Mouse (Mus musculus): Measurements from ENCODE around the gene Gdpd3.
A peak's percentile ranks its signal among the peaks of the same experiment; 100 is the strongest.

Gdpd3 gene

DNA sequence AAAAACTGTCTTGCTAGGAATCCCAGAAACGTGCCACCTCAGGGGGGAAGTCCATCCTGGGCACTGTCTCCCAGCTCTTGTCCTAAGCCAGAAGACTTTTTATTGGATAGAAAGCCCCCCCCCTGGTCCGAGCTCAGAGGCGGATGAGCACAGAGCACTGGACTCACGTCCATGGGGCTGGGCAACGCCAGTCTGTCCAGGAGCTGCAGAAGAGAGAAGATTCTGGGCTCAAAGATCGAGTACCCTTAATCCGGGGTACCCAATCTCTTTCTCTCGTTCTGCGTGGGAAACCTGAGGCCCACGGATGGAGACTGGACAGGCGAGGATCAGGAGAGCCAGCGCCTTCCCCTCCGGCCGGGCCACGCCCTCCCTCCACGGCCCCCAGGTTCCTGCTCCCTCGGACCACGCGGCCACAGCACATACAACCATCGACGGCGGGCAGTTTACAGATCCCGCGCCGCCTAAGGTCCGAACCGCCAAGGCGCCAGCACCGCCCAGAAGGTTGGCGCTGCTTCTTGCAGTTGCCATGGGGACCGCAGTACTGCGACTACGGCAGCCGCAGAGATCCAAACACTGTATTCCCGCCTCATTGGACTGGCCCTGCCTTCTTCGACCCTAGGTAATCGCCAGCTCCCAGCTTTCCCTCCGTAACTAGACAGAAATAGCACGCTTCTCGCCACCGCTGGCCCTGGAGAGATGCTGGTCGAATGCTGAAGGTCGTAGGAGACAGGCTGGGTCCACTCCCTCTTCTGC lies 42.7 kb downstream of the Gdpd3 start:
- DNase-seq = peak; percentile 81

DNA sequence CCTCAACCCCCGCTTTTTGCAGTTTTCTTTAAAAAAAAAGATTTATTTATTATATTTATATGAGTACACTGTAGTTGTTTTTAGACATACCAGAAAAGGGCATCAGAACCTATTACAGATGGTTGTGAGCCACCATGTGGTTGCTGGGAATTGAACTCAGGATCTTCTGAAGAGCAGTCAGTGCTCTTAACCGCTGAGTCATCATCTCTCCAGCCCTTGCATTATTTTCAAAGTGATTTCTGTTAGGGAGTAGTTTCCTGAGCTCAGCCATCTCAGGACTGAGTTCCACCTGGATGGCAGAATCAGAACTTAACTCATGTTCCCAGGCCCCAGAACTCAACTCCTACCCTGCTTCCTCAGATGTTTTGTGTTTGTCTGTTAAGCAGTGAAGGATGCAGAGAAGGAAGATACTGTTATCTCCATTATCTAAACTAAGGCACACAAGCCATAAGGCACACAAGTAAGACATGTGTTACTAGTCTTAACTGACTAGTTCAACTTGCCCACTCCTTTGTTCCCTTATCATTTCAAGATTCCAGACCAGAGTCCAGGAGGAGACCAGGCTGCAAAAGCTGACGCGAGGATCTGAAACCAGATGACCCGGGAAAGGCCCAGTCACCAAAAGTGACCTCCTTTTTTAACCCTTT lies 43.7 kb downstream of the Gdpd3 start:
- no peak for DNase-seq

DNA sequence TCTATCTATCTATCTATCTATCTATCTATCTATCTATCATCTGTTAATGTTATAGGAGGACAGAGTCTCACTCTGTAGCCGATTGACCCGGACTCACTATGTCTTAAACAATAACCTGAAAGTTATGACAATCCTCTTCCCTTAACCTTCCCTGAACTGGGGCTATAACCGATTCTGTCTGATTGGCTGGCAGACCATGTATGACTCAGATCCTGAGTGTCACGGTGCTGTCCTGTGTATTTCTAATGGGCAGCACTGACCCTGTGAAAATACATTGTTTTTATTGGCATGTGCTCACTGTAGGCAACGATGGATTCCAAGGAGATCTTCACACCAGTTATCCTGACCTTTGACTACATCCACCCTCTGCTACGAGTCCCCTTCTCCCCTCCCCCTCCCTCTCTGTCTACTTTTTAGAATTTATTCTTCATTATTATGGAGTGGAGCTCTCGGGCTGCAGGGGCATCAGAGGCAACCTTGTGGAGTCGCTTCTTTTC lies 49.6 kb downstream of the Gdpd3 start:
- DNase-seq = no peak

DNA sequence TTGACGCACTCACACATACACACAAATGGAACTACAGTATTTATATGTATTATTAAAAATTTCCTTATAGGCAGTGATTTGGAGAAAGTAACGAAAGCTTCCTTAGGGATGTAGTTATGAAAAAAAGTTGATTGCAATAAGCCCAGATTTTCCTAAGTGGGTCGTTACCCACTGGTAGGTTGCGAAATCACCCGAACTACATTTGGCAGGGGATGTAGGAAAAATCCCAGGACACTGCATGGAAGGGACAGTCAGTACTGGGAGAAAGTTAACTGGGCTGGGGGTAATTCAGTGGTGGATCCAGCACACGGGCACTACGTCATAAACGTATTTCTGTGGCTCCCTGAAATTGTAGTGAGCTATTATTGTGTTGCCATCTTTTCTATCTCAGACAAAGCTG lies 50.4 kb downstream of the Gdpd3 start:
- no peak for DNase-seq

DNA sequence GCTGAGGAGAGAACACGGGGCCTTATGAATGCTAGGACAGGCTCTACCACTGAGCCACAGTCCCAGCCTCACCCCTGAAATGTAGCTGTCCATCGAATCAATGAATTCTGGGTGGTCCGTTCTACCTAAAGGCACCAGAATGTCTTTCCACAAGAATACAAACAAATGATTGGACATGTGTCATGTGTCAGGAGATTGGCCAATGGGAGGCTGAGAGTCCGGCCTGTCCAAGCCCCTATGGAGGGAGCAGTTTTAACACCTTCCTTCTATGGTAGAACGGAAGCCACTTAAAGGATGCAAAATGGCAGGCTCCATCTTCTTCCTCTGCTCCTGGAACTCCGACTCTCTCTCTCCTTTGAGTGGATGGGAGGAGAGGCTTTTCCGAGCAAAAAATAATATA lies 51.5 kb downstream of the Gdpd3 start:
- no peak for DNase-seq

DNA sequence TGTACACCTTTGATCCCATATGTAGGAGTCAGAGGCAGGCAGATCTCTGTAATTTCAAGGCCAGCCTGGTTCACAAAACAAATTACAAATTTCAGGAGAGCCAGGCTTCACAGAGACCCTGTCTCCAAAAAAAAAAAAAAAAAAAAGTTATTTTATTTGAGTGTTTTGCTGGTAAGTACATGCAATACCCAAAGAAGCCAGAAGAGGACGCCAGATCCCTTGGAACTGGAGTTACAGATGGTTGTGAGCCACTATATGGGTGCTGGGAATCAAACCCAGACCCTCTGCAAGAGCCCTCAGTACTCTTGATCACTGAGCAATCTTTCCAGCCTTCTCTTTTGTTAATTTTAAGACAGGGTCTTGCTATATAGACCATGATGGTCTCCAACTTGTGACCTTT lies 52.7 kb downstream of the Gdpd3 start:
- DNase-seq = no peak

DNA sequence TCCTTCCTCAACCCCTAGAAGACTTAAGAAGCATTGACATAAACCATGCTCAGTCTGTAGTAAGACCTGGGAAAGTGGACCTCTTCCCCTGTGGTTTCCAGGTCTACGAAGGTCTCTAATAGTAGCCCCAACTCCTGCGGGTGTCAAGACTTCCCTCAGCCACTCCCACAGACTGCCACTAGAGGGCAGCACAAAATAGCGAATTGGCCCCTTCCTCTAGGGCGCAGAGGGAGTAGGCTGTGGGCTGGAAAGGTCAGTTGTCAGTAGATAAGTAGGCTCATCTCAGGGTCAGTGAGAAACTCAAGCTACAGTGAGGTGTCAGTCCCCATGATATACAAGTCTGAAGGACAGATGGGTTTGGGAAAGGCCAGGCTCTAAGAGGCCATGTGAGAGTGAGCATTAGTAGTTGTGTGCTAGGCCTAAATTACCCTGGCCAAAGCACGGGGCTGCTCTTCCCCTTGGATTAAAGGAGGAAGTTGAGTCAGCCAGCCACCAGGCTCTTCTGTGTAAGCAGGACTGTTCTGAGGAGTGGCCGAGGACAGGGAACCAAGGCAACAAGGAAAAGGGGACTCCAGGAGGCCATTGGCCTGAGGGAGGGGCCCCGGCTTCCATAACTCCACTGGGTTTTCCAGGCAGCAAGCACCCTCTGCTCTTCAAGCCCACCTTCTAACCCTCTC lies 55.8 kb downstream of the Gdpd3 start:
- peak; percentile 83 for DNase-seq

DNA sequence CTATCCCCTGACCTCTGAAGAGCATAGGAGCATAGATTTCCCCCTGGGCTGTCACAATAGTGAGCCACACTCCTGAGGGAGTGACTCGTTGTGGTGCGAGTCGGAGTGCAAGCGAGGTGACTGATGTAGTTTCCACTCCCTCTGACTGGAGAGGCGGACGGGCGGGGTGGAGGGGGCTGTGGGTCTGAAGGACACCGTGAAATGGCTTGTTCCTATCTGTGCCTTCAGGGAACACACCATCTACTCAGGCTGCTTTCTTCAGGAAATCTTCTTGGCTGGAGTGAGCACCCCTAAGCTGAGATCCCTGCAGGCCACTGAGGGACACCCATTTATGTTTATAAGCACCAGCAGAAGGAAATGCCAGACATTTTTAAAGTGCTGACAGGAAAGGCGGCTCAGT lies 56.6 kb downstream of the Gdpd3 start:
- no peak for DNase-seq

DNA sequence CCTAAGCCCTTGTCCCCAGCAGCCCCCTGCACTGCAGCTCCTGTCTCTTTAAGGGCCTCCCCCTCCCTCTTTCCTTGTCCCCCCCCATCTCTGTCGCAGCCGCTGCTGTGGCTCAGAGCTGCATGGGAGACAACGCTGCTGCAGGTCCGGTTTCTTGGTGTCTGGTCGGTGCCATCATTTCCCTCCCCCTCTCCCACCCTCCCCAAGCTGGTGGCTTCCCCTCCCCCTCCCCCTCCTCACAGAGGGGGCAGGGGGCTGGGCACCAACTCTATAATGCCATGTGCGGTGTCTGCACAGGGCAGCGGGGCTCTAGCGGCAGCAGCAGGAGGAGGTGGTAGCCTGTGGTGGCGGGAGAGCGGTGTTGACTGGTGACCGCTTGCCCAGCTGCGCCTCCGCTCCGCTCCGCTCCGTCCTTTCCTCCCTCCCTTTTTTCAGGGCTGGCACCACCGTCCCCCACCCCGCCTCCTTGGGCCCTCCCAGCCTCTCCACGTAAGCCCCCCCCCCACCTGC lies 57.1 kb downstream of the Gdpd3 start:
- peak; percentile 61 for DNase-seq

DNA sequence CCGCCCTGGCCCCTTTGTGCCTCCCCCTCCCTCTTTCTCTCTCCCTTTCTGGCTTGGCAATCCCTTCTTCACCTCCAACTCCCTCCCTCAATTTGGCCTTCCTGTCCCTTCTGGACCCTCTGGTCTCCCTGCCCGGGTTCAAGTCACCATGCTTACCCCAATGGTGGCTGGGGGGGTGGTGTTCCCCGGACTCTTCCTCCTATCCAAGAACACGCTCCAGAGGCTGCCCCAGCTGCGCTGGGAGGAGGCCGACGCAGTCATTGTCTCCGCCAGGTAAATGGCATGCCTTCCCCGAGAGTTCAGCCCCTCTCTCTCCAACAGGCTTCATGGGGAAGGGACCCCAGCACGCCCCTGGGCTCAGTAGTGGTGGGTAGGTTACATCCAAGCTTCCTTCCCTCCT lies 57.8 kb downstream of the Gdpd3 start:
- DNase-seq = no peak
